Mouse (Mus musculus): Measurements from ENCODE around the gene Man1a.

- no peak for TF ChIP-seq GATA1 (IDR thresholded peaks at IDR 0.05; ENCODE audit: low read length)
- TF ChIP-seq TAL1 (IDR thresholded peaks at IDR 0.05; ENCODE audit: low read length), result no peak
Observed at GRCm38 (mm10) chr10:53886475-53886874, 189.9 kb downstream of the Man1a start.

All from erythroblast, embryonic 14.5 days (primary cell).